Mouse (Mus musculus): ENCODE measurements around the gene Pak4. TPM values are rescaled to one million over a fixed set of nuclear protein-coding genes. Genes with fewer than 3 reads are reported as not detected.

The Pak4 gene
- polyA plus RNA-seq, 1 experiment from 2014 or later, result 16.0 TPM

DNA sequence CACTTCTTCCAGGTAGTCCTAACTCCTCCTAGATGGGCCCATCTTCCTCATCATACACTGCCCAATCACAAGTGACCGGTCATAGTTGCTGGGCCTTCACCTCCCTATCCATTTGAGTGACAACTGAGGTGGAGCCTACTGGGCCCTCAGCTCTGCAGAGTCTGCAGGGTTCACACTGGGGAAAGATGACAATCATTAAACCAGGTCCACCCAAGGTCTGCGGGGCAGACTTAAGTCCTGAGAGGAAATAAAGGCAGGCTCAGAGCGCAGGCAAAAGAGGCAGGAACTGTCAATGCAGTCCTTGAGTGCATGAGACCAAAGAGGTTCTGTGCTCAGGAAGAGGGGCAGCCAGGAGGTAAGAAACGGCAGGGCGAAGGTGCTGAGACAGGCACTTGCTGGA lies 25.3 kb downstream of the Pak4 start:
- Histone ChIP-seq H3K9ac (replicated peaks) (no peak overlapping the region), H3K4me2 (no peak overlapping the region), H3K4me3 (replicated peaks) (no peak overlapping the region), H3K36me3 (peaks cover 5% of the 10 kb centered on the region; the same call in 1 of the 2 replicates), H3K4me1 (peaks cover 30% of the 10 kb centered on the region), H3K27me3 (replicated peaks) (no peaks in the 10 kb centered on the region), H3K9me3 (replicated peaks) (no peaks in the 10 kb centered on the region), H3K27ac (replicated peaks) (no peak overlapping the region)
- WGBS, result 90% methylated on average over 5 of the region's 5 CpGs
- no peak for ATAC-seq (ENCODE audit: low FRiP score)

DNA sequence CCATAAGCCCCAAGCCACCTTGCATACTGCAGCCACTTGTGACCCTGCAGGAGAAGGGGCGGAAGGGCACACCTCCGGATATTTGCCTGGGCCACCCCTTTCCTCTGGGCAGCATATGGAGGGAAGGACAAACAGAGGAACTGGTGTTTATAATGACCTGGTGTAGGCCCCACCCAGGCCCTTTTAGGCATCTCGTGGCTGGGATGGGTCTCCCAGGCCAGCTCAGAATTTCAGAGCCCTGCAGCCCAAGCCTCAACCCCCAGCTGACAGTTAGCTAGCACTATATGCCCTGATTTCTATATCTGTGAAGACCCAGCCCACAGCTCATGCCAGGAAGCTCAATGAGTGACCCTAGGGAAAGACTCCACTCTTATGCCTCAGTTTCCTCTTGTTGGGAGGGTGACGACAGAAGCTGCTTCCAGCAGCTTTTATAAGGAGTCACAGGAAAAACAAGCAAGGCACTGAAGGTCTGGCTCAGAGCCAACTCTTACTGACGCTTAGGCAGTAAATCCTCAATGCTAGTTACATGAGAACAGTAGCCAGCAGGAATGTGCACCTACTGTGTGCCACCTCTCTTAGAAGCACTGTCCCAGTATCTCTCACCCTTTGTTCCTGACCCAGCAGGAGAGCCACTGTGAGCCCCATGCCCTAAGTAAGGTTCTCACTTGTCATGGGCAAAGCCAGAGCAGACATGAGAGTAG lies 26.9 kb downstream of the Pak4 start:
- H3K27ac ChIP-seq (replicated peaks), result peak overlapping the region; percentile 41; the same call in 1 of the 2 replicates
- WGBS, result 47% methylated on average over 5 of the region's 5 CpGs
- H3K36me3 ChIP-seq, result peaks cover 19% of the 10 kb centered on the region
- H3K9me3 ChIP-seq (replicated peaks), result no peaks in the 10 kb centered on the region
- no peak overlapping the region for H3K4me3 ChIP-seq (replicated peaks)
- peaks cover 17% of the 10 kb centered on the region for H3K4me1 ChIP-seq
- H3K9ac ChIP-seq (replicated peaks), result no peak overlapping the region
- no peak overlapping the region for H3K4me2 ChIP-seq
- no peak for ATAC-seq (ENCODE audit: low FRiP score)
- no peaks in the 10 kb centered on the region for H3K27me3 ChIP-seq (replicated peaks)

DNA sequence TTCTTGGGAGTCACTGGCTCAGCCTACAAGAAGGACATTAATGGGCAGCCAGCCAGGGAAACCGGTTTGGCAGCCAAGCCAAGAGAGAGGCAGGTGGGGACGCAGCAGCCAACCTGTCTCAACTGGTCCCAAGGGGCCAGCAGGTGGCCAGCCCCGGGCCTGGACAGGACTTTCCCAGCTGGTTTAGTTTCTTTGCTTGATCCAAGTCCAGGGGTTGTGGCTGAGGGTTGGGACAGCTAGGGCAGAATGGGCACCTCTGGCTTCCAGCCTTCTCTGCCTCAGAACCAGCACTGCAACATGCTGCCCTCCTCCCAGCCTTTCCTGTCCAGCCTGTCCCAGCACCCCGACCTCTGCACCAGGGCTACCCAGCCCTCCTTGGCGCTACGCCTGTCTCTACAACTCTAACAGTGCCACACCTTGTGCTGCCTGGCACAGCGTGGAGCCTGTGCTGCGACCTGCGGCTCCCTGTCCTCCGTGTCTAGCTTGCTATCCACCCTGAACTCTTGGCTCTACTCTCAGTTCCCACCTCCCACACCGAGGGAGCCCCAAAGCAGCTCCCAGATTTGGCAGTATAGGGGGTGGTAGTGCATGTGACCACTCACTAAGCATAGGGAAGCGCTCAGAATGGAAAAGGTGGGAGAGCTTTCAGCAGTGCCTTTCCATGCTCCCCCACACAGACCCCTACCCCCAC lies 27.5 kb downstream of the Pak4 start:
- no peak overlapping the region for H3K4me3 ChIP-seq (replicated peaks)
- H3K9ac ChIP-seq (replicated peaks), result no peak overlapping the region
- ATAC-seq (ENCODE audit: low FRiP score), result no peak
- peaks cover 18% of the 10 kb centered on the region for H3K4me1 ChIP-seq
- H3K9me3 ChIP-seq (replicated peaks), result no peaks in the 10 kb centered on the region
- no peak overlapping the region for H3K27ac ChIP-seq (replicated peaks)
- H3K27me3 ChIP-seq (replicated peaks), result no peaks in the 10 kb centered on the region
- H3K4me2 ChIP-seq, result no peak overlapping the region
- 67% methylated on average over 12 of the region's 12 CpGs for WGBS
- peaks cover 22% of the 10 kb centered on the region for H3K36me3 ChIP-seq

DNA sequence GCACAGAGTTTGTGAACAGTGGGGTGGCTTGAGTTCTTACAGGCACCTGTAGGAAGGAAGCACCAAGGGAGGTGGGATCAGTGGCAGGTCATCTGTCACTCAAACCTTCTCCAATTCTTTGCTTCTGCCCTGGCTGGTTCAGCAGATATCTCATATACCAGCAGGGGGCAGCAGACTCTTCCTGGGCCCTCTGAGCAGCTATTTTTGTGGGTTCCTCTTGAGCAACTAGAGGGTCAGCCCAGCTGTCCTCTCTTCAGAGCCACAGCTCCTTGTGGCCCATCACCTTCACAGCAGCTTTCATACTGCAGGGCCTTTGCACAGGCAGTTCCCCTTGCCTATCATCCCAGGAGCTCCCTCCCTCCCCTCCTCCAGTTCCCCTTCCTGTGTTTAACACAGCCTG lies 29.7 kb downstream of the Pak4 start:
- no peak overlapping the region for H3K4me2 ChIP-seq
- ATAC-seq (ENCODE audit: low FRiP score), result no peak
- no peaks in the 10 kb centered on the region for H3K9me3 ChIP-seq (replicated peaks)
- peaks cover 19% of the 10 kb centered on the region for H3K4me1 ChIP-seq
- H3K27me3 ChIP-seq (replicated peaks), result no peaks in the 10 kb centered on the region
- H3K27ac ChIP-seq (replicated peaks), result no peak overlapping the region
- H3K4me3 ChIP-seq (replicated peaks), result no peak overlapping the region
- peaks cover 36% of the 10 kb centered on the region for H3K36me3 ChIP-seq
- no peak overlapping the region for H3K9ac ChIP-seq (replicated peaks)

DNA sequence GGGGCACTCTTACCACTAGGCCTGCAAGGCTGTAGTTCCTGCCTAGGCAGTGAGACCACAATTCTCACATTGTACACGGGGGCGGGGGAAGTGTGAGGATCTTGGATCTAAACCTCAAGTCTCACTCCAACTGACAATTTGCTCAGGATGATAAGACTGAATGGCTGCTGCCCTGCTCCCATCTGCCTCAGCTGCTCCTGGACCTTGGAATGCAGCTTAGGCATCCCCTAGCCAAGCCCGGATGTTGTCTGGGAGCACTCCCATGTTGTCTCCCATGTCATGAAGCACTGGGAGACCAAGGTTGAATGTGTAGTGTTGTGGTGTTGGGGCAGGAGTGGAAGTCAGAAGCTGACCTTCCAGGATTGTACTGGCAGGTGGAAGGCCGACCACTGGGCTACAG lies 30.4 kb downstream of the Pak4 start:
- no peaks in the 10 kb centered on the region for H3K9me3 ChIP-seq (replicated peaks)
- ATAC-seq (ENCODE audit: low FRiP score), result no peak
- H3K27ac ChIP-seq (replicated peaks), result no peak overlapping the region
- no peak overlapping the region for H3K9ac ChIP-seq (replicated peaks)
- H3K4me1 ChIP-seq, result peaks cover 19% of the 10 kb centered on the region
- WGBS, result 95% methylated on average over 4 of the region's 4 CpGs
- no peak overlapping the region for H3K4me2 ChIP-seq
- H3K36me3 ChIP-seq, result peaks cover 38% of the 10 kb centered on the region
- no peaks in the 10 kb centered on the region for H3K27me3 ChIP-seq (replicated peaks)
- no peak overlapping the region for H3K4me3 ChIP-seq (replicated peaks)

DNA sequence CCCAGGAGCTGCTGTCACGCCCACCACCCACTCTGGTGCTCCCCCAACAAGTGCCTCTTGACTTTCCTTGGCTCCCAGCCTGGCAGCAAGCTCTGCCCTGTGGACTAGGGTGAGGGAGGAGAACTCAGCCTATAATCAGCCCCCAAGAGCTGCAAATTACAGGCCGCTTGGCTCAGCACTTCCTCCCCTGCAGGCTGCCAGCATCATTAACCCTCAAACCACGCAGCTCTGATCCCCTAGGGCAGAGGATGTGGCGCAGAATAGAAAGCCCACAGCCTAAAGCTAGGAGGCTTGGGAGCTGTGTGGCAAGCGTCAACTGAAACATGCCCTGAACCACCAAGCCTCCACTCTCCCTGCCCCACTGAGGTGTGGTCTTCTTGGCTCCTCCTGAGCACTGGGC lies 32.6 kb downstream of the Pak4 start:
- Histone ChIP-seq H3K4me1 (peaks cover 7% of the 10 kb centered on the region), H3K4me2 (no peak overlapping the region), H3K27me3 (replicated peaks) (no peaks in the 10 kb centered on the region), H3K9ac (replicated peaks) (no peak overlapping the region), H3K4me3 (replicated peaks) (no peak overlapping the region), H3K36me3 (peaks cover 50% of the 10 kb centered on the region), H3K9me3 (replicated peaks) (no peaks in the 10 kb centered on the region), H3K27ac (replicated peaks) (no peak overlapping the region)
- whole genome bisulfite sequencing, result 71% methylated on average over 5 of the region's 5 CpGs
- no peak for ATAC-seq (ENCODE audit: low FRiP score)

DNA sequence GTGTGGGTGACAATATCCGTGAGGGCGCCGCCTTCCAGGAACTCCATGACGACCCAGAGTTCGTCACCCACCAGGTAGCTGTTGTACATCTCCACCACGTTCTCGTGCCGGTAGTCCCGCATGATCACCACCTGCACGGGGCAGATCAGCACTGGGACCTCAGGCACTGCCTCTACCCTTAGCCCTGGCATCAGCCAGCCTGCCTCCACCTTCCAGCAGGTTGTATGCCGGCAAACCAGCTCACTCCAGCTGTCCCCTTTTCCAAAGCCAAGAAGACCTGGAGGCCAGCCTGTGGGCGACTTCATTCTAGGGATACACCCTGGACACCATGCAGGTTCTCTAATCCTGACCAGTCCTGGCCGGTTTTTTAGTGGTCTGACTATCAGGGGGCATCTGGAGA lies 35.0 kb downstream of the Pak4 start:
- H3K9me3 ChIP-seq (replicated peaks), result no peaks in the 10 kb centered on the region
- H3K4me1 ChIP-seq, result 0 out of 2 replicates have a peak, but pooled peaks cover 2% of the 10 kb centered on the region
- no peak overlapping the region for H3K9ac ChIP-seq (replicated peaks)
- no peak overlapping the region for H3K4me3 ChIP-seq (replicated peaks)
- 97% methylated on average over 13 of the region's 13 CpGs for whole genome bisulfite sequencing
- H3K27me3 ChIP-seq (replicated peaks), result no peaks in the 10 kb centered on the region
- peaks cover 57% of the 10 kb centered on the region for H3K36me3 ChIP-seq
- no peak overlapping the region for H3K27ac ChIP-seq (replicated peaks)
- ATAC-seq (ENCODE audit: low FRiP score), result no peak
- no peak overlapping the region for H3K4me2 ChIP-seq

DNA sequence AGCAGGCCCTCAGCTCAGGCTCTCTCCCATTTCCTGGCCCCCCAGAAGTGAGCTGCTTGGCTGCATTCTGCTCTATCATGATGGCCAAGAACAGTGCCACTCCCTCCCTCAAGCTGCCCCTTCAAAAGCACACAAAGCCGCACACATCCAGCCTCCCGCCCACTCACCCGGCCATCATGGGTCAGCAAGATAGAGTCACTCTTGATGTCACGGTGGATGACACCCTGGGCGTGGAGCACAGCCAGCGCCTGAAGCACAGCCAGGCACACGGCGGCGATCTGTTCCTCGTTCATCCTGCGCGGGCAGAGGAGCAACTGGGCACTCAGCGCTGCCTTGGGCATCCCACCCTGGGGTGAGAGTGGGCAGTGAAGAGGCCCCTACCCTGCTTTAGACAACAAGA lies 35.6 kb downstream of the Pak4 start:
- 95% methylated on average over 13 of the region's 13 CpGs for WGBS
- Histone ChIP-seq H3K27me3 (replicated peaks) (no peaks in the 10 kb centered on the region), H3K4me1 (0 out of 2 replicates have a peak, but pooled peaks cover 2% of the 10 kb centered on the region), H3K4me3 (replicated peaks) (no peak overlapping the region), H3K9ac (replicated peaks) (no peak overlapping the region), H3K4me2 (no peak overlapping the region), H3K27ac (replicated peaks) (no peak overlapping the region), H3K9me3 (replicated peaks) (no peaks in the 10 kb centered on the region), H3K36me3 (peaks cover 52% of the 10 kb centered on the region)
- no peak for ATAC-seq (ENCODE audit: low FRiP score)

DNA sequence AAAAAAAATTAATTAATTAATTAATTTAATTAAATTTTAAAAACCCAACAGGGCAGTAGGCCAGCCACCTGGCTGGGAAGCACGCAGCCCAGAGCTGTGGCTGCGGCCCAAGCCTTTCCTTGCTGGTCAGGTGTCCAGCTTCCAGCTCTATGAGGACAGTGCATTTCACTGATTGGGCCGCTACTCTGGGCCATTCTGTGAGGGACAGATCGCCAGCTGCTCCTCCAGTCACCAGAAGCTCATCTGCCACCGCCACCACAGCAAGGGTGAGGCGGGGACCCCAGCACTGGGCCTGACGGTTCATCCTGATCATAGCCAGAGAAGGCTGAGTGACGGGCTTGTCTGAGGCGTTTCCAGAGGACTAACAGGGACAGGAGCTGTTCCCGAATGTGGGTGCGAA lies 36.0 kb downstream of the Pak4 start:
- 92% methylated on average over 11 of the region's 11 CpGs for WGBS
- peaks cover 48% of the 10 kb centered on the region for H3K36me3 ChIP-seq

DNA sequence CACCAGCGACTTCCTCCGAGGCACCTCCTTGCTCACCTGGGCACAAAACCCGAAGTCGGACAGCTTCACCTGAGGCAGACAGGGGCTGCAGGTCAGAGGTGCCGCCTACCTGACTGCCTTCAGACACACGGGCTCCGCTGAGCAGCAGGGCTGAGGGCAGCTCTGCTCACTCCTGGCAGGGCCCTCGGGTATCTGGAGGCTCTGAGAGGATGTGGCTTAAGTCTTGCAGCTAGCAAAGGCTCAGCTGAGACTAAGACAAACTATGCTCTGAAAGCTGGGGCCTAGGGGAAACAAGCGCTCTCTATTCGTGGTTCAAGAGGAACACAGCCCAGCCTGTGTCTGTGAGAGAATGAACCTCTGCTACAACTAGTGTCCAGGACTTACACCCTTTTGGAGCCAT lies 37.1 kb downstream of the Pak4 start:
- Histone ChIP-seq H3K9me3 (replicated peaks) (no peaks in the 10 kb centered on the region), H3K9ac (replicated peaks) (no peak overlapping the region), H3K27me3 (replicated peaks) (no peaks in the 10 kb centered on the region), H3K27ac (replicated peaks) (no peak overlapping the region), H3K36me3 (peaks cover 38% of the 10 kb centered on the region), H3K4me2 (no peak overlapping the region), H3K4me3 (replicated peaks) (no peak overlapping the region), H3K4me1 (0 out of 2 replicates have a peak, but pooled peaks cover 4% of the 10 kb centered on the region)
- ATAC-seq (ENCODE audit: low FRiP score), result no peak
- 93% methylated on average over 10 of the region's 10 CpGs for WGBS

More for the DNA sequence above, 36.0 kb downstream of the Pak4 start:
- no peak for ATAC-seq (ENCODE audit: low FRiP score)
- Histone ChIP-seq H3K4me3 (replicated peaks) (no peak overlapping the region), H3K9ac (replicated peaks) (no peak overlapping the region), H3K4me2 (no peak overlapping the region), H3K27me3 (replicated peaks) (no peaks in the 10 kb centered on the region), H3K27ac (replicated peaks) (no peak overlapping the region), H3K4me1 (0 out of 2 replicates have a peak, but pooled peaks cover 2% of the 10 kb centered on the region), H3K9me3 (replicated peaks) (no peaks in the 10 kb centered on the region)

DNA sequence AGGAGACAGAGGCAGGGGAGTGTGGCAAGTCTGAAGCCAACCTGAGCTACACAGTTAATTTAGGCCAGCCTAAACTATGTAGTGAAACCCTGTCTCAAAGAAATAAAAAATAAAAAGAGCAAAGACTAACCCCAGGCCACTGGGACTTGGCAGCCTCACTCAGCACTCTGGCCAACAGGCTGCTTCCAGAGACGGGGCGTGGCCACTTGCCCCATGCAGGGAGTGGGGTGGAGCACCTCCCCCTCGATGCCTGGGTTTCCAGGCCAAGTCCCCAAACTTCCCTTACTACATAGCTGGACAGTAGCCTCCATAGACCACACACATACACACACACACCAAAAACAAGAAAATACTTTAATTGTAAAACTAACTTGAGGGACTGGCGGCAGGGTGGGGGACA lies 39.5 kb downstream of the Pak4 start:
- ATAC-seq (ENCODE audit: low FRiP score), result no peak
- Histone ChIP-seq H3K27me3 (replicated peaks) (no peaks in the 10 kb centered on the region), H3K9me3 (replicated peaks) (no peaks in the 10 kb centered on the region), H3K4me2 (no peak overlapping the region), H3K36me3 (peaks cover 24% of the 10 kb centered on the region), H3K4me3 (replicated peaks) (no peak overlapping the region), H3K27ac (replicated peaks) (no peak overlapping the region), H3K4me1 (0 out of 2 replicates have a peak, but pooled peaks cover 3% of the 10 kb centered on the region), H3K9ac (replicated peaks) (no peak overlapping the region)
- WGBS, result 58% methylated on average over 4 of the region's 4 CpGs

DNA sequence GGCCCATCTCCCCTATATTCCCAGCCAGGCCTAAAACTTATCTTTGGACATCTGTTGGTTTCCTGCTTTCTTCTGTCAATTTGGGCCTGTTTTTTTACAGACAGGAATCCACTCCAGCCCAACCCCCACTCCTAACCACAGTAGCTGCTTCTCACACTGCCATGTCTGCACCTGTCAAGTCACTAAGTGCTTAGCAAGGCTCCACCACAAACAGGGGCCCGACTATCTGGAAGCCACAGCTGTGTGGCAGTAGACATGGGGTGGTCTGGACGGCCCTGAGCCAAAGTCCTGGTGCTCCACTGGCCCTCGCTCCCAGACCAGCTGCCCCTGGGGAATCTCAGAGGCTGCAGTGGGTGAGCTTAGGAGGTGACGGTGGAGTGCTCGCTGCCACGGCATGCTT lies 40.3 kb downstream of the Pak4 start:
- H3K9me3 ChIP-seq (replicated peaks), result no peaks in the 10 kb centered on the region
- H3K9ac ChIP-seq (replicated peaks), result no peak overlapping the region
- H3K27me3 ChIP-seq (replicated peaks), result no peaks in the 10 kb centered on the region
- 81% methylated on average over 6 of the region's 6 CpGs for WGBS
- H3K4me1 ChIP-seq, result 0 out of 2 replicates have a peak, but pooled peaks cover 3% of the 10 kb centered on the region
- H3K27ac ChIP-seq (replicated peaks), result no peak overlapping the region
- H3K4me2 ChIP-seq, result no peak overlapping the region
- no peak for ATAC-seq (ENCODE audit: low FRiP score)
- H3K4me3 ChIP-seq (replicated peaks), result no peak overlapping the region
- peaks cover 23% of the 10 kb centered on the region for H3K36me3 ChIP-seq
